Mouse (Mus musculus) heart, adult 11 months (tissue): ENCODE measurements at regions not wholly inside any gene's neighbourhood (a gene's known extent, or its start where the extent isn't known, plus 50 kb on each side); places are given as distances from the start of the nearest gene placed in this dataset.
A peak's percentile ranks its signal among the peaks of the same experiment; 100 is the strongest.

Source experiments
- DNase-seq: peaks from one replicate; pipeline ENCODE4 v3.0.0; 2022

DNA sequence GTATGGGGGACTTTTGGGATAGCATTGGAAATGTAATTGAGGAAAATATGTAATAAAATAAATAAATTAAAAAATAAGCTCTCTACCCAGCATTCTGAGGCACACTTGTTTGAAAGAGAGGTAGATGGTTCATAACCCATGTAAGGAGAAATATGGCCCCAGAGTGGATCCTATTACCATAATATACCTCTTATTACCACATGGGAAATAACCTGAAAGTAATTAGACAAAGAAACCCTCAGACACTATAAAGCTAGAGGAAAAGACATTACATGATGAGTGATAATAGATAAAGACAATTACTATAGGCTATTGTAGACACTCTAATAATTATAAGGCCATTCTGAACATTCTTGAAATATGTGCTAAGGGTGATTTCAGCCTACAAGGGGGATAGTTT, 2444.8 kb upstream of the Gm12353 start:
- DNase-seq, result no peak

DNA sequence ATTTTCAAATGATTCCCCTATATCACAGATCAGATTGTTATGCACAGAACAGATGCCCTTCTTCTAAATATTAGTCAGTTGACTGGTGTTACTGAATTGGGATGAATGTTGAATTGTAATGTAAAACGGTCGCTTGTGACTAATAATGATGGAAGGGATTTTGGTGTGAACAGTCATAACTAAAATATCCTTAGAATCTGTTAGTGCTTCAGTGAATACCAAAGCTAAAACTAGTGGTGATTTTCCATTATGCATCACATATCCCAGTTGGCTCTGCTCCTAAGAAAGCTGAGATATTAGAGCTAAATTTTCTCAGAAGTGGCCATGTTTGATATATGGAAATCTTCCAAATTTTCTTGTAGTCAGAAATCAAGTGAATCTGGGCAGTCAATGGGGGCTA, 2441.7 kb upstream of the Gm12353 start:
- DNase-seq, result no peak

DNA sequence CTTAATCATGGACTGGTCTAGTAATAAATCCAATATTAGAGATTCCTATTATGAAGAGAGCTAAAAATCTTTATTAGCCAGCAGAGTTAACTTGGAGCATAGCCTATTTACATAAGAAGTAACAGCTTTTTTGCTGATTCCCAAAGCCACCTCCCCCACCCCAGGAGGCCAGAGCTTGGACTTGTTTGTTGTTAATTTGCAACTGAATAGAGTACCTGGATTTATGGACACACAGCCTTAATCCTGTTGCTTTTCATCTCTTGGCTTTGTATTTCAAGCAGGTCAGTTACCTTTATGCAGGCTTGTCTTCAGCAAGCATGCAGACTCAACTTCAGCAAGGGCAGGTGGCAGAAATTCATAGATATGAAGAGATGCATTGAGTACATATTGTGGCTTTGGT, 2396.5 kb upstream of the Gm12353 start:
- peak; percentile 72 for DNase-seq

DNA sequence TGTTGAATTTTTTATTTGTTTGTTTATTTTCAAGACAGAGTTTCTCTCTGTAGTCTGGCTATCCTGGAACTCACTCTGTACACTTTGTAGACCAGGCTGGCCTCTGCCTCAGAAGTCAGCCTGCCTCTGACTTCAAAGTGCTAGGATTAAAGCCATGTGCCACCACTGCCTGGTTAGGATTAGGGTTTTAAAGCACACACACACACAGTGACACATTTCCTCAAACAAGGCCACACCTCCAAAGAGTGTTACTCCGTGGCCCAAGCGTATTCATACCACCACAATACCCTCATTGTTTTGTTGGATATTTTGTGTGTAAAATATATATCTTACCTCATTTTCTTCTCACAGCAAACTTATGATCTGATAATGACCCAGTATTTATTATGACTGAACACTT, 2365.4 kb upstream of the Gm12353 start:
- no peak for DNase-seq

DNA sequence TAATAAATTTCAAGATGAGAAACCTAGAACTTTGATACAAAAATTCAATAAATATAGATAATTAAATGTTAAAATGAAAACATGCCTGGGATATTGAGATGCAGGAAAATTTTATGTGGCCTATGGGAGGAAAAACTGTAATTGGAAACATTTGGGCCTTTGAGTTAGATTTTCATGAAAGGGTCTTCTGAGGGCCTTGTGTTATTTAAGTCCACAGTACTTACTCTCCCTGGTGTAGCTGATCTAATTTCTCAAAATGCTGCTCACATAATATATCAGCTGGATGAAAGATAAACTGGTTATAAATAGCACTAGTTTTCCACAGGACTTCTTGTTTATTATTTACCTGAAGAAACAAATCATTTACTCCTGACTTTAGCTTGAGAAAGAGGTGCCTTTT, 2364.9 kb upstream of the Gm12353 start:
- no peak for DNase-seq

DNA sequence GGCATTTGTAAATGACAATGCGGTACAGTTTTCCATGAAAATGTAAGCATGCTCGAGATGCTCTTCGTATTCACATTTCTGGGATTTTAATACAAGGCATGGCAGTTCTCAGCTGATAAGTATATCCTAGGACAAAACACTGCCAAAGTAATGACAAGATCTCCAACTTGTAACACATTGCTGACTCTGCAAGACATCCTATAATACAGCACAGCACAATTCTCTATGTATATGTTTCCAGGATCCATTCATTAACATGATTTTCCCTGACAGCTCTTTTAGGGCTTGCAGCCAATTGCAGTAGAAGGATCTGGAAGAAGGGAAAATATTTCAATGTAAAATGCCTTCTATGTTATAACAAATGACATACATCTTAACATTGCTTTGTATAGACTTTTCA, 2346.1 kb upstream of the Gm12353 start:
- DNase-seq, result no peak

DNA sequence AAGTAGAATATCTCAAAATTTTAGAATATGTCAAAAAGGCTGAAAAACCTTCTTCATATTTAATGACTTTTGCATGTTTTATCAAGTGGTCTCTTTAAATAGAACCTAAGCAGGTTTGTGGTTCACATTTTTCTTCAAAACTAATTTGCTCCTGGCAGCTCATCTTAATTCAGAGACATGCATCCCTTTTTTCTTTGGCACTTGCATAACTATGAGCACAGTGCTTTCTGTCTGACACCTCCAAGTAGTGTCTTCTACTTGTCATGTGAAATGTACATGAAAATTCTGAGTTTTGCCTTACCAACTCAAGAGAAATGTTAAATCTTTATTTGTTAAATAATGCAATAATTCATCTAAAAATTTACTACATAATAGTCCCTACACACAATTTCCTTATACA, 2343.5 kb upstream of the Gm12353 start:
- DNase-seq, result no peak

DNA sequence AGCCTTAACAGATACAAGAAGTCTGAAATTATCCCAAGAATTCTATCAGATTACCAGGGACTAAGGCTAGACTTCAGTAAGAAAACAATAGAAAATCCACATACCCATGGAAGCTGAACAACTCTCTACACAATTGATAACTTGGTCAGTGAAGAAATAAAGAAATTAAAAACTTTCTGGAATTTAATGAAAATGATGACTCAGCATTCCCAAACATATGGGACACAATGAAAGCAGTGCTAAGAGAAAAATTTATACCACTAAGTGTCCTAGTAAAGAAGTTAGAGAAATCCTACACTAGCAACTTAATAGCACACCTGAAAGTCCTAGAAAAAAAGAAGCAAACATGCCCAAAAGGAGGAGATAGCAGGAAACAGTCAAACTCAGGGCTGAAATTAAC, 2306.1 kb upstream of the Gm12353 start:
- no peak for DNase-seq

DNA sequence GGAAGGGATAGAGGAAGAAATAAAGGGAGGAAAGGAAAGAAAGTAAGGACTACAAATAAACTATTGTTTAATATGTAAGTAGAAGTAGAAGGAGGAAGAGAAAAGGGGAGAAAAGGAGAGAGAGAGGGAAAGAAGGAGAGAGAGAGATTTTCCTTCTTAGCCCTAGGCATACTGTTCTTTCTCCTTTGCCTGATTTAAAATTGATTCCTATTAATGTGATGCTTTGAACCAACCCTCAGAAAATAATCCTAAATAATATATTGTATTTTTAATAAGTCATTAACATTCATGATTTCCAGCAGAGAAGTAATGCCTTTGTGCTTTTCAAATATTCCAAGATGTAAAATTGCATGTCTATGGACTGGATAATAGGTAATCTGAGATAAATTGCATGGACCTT, 2286.2 kb upstream of the Gm12353 start:
- no peak for DNase-seq

DNA sequence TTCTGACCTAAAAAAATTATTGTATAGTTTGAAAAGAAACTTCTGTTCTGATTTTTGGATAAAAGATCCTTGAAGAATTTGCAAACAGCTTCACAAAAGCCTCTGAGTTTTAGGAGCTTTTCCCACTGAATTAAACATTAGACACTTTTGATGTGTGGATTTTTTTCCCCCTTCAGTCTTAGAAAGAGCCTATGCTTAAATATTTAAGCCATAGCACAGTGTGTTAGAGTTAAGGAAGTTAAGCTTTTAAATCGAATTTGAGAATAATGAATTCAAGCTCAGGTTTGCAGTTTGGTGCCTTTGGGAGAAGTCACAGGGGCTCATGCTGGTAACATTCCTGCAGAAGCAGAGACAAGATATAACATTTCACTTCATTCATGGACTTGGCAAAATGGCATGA, 2257.2 kb upstream of the Gm12353 start:
- no peak for DNase-seq

DNA sequence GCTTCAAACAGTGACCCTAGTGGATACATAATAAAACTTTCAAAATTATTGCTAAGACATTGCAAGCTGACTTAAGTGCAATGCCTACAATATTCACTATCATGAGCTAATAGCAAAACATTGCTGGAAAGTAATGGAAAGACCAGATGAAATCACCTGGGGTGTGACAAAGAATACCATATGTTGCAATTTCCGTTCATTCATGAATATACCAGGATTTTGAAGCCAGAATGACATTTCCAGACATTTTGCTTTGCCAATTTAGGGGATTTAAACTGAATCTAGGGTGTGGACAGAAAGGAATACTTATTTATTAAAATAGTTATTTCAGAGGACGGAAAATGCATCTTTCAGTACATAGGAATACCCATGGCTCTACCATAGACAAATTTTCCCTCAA, 2244.5 kb upstream of the Gm12353 start:
- DNase-seq, result no peak
